Mouse (Mus musculus): ENCODE measurements around the gene Lgr4.

The Lgr4 gene

GRCm38 (mm10) chr2:109946426-109946825 lies 29.0 kb downstream of the Lgr4 start:
- in situ Hi-C loops (cut with MboI), result no loop called here

GRCm38 (mm10) chr2:109949519-109949918 lies 32.1 kb downstream of the Lgr4 start:
- in situ Hi-C loops (cut with MboI), result no loop called here

GRCm38 (mm10) chr2:109950311-109950710 lies 32.9 kb downstream of the Lgr4 start:
- in situ Hi-C loops (cut with MboI), result no loop called here

GRCm38 (mm10) chr2:109951050-109951449 lies 33.6 kb downstream of the Lgr4 start:
- in situ Hi-C loops (cut with MboI), result no loop called here

- in situ Hi-C loops (cut with MboI), result no loop called here
These were observed 35.7 kb downstream of the Lgr4 start for GRCm38 (mm10) chr2:109953048-109953717.

GRCm38 (mm10) chr2:109953893-109954292 lies 36.4 kb downstream of the Lgr4 start:
- in situ Hi-C loops (cut with MboI), result no loop called here

GRCm38 (mm10) chr2:109955060-109955459 lies 37.6 kb downstream of the Lgr4 start:
- in situ Hi-C loops (cut with MboI), result no loop called here

GRCm38 (mm10) chr2:109955910-109956309 lies 38.5 kb downstream of the Lgr4 start:
- in situ Hi-C loops (cut with MboI), result no loop called here

- in situ Hi-C loops (cut with MboI), result no loop called here
These were observed 39.3 kb downstream of the Lgr4 start for GRCm38 (mm10) chr2:109956785-109957184.

- in situ Hi-C loops (cut with MboI), result no loop called here
These were observed 41.4 kb downstream of the Lgr4 start for GRCm38 (mm10) chr2:109958692-109959406.

- in situ Hi-C loops (cut with MboI), result no loop called here
These were observed 42.1 kb downstream of the Lgr4 start for GRCm38 (mm10) chr2:109959407-109960075.

- in situ Hi-C loops (cut with MboI), result no loop called here
These were observed 42.8 kb downstream of the Lgr4 start for GRCm38 (mm10) chr2:109960246-109960645.

GRCm38 (mm10) chr2:109961174-109961573 lies 43.7 kb downstream of the Lgr4 start:
- in situ Hi-C loops (cut with MboI), result no loop called here

- in situ Hi-C loops (cut with MboI), result no loop called here
These were observed 46.3 kb downstream of the Lgr4 start for GRCm38 (mm10) chr2:109963591-109964258.

- in situ Hi-C loops (cut with MboI), result no loop called here
These were observed 48.4 kb downstream of the Lgr4 start for GRCm38 (mm10) chr2:109965753-109966420.

- in situ Hi-C loops (cut with MboI), result no loop called here
These were observed 49.4 kb downstream of the Lgr4 start for GRCm38 (mm10) chr2:109966863-109967262.

GRCm38 (mm10) chr2:109969381-109969780 lies 51.9 kb downstream of the Lgr4 start:
- in situ Hi-C loops (cut with MboI), result no loop called here

- in situ Hi-C loops (cut with MboI), result no loop called here
These were observed 52.6 kb downstream of the Lgr4 start for GRCm38 (mm10) chr2:109969926-109970532.

- in situ Hi-C loops (cut with MboI), result no loop called here
These were observed 53.4 kb downstream of the Lgr4 start for GRCm38 (mm10) chr2:109970744-109971410.

- in situ Hi-C loops (cut with MboI), result no loop called here
These were observed 54.9 kb downstream of the Lgr4 start for GRCm38 (mm10) chr2:109972310-109972709.

GRCm38 (mm10) chr2:109972922-109973321 lies 55.5 kb downstream of the Lgr4 start:
- in situ Hi-C loops (cut with MboI), result no loop called here

Measured in mature B cell (primary cell).